Mouse (Mus musculus) stomach, embryonic 16.5 days (tissue): ENCODE data around the gene Slc6a16. TPM values are rescaled to one million over a fixed set of nuclear protein-coding genes. Genes with fewer than 3 reads are reported as not detected.
A peak's percentile ranks its signal among the peaks of the same experiment; 100 is the strongest.

ENCODE experiments used
- ATAC-seq: fragments of 200-750 bp; cut with Nextera tagmentation; 2 replicates; pipeline ENCODE4 v1.8.0; 2017; ENCODE audit warnings: moderate number of reproducible peaks, moderate TSS enrichment; ENCODE audit not compliant: insufficient read depth, low FRiP score
- H3K27ac ChIP-seq: fragments of 300-500 bp; sonication (generic); 2 replicates; pipeline ENCODE4 v1.5.1; 2014; ENCODE audit warnings: low read length
- H3K27me3 ChIP-seq: fragments of 300-500 bp; sonication (generic); 2 replicates; pipeline ENCODE4 v1.6.1; 2014; ENCODE audit warnings: low read length, control low read depth, mixed read lengths; ENCODE audit not compliant: control insufficient read depth, insufficient read depth
- H3K36me3 ChIP-seq: fragments of 300-500 bp; sonication (generic); 2 replicates; pipeline ENCODE4 v1.6.1; 2014; ENCODE audit warnings: low read length; ENCODE audit not compliant: control insufficient read depth, insufficient read depth
- H3K4me1 ChIP-seq: fragments of 300-500 bp; sonication (generic); 2 replicates; pipeline ENCODE4 v1.6.1; 2014; ENCODE audit warnings: low read length, control low read depth, mixed read lengths; ENCODE audit not compliant: control insufficient read depth, insufficient read depth
- H3K4me2 ChIP-seq: fragments of 300-500 bp; sonication (generic); 2 replicates; pipeline ENCODE4 v1.6.1; 2014; ENCODE audit warnings: low read depth, low read length, mixed read lengths
- H3K4me3 ChIP-seq: fragments of 300-500 bp; sonication (generic); replicated peaks from 2 replicates; pipeline ENCODE4 v1.5.1; 2014; ENCODE audit warnings: mild to moderate bottlenecking, low read length
- H3K9ac ChIP-seq: fragments of 300-500 bp; sonication (generic); 2 replicates; pipeline ENCODE4 v1.6.1; 2014; ENCODE audit warnings: low read length
- H3K9me3 ChIP-seq: fragments of 300-500 bp; sonication (generic); replicated peaks from 2 replicates; pipeline ENCODE4 v1.6.1; 2016; ENCODE audit warnings: low read length, control low read depth; ENCODE audit not compliant: control insufficient read depth
- WGBS: fragments of 180-500 bp; shearing (Covaris S2); extraction: QIAGEN DNeasy Blood & Tissue Kit; methylation state at CpG from one replicate; pipeline ENCODE4 v1.1.7; 2014; 5-methylcytosine and 5-hydroxymethylcytosine counted together
- polyA plus RNA-seq: library from polyadenylated mRNA; unstranded; fragments of >200 nt; fragmentation: Nextera tagmentation; extraction: Ambion mirVana; gene quantifications from 2 replicates; pipeline ENCODE4 v1.2.1, GENCODE M21; 2015

The Slc6a16 gene
- polyA plus RNA-seq, 1 experiment from 2014 or later: not detected

- ATAC-seq: no peak
- 74% methylated on average over 1 of the region's 1 CpGs for WGBS
- Histone ChIP-seq H3K4me3 (no peak overlapping the region), H3K27me3 (no peaks in the 10 kb centered on the region), H3K4me1 (no peaks in the 10 kb centered on the region), H3K9ac (no peak overlapping the region), H3K27ac (no peak overlapping the region), H3K4me2 (no peak overlapping the region), H3K36me3 (no peaks in the 10 kb centered on the region), H3K9me3 (no peaks in the 10 kb centered on the region)
Measured at GRCm38 (mm10) chr7:45296626-45297025, 55.7 kb downstream of the Slc6a16 start.

DNA sequence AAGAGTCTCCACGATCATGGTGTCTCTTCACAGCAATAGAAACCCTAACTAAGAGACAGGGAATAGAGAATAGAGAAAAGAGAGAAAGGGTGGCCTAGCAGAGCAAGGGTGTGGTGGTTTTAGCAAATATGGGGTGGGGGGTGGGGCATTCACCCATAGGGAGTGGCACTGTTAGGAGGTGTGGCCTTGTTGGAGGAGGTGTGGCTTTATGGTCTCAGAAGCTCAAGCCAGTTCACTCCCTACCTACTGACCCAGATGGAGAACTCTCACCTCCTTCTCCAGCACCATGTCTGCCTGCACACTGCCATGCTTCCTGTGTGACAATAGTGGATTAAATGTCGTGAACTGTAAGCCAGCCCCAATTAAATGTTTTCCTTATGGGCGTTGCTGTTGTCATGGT lies 56.7 kb downstream of the Slc6a16 start:
- no peaks in the 10 kb centered on the region for H3K36me3 ChIP-seq
- WGBS: 62% methylated on average over 3 of the region's 3 CpGs
- H3K4me3 ChIP-seq: no peak overlapping the region
- ATAC-seq: no peak
- no peak overlapping the region for H3K9ac ChIP-seq
- H3K9me3 ChIP-seq: no peaks in the 10 kb centered on the region
- no peaks in the 10 kb centered on the region for H3K27me3 ChIP-seq
- H3K4me1 ChIP-seq: no peaks in the 10 kb centered on the region
- no peak overlapping the region for H3K27ac ChIP-seq
- H3K4me2 ChIP-seq: no peak overlapping the region

GRCm38 (mm10) chr7:45299752-45300151 lies 58.9 kb downstream of the Slc6a16 start:
- Histone ChIP-seq H3K4me1 (no peaks in the 10 kb centered on the region), H3K4me3 (no peak overlapping the region), H3K9ac (no peak overlapping the region), H3K9me3 (no peaks in the 10 kb centered on the region), H3K27ac (no peak overlapping the region), H3K27me3 (no peaks in the 10 kb centered on the region), H3K4me2 (no peak overlapping the region), H3K36me3 (no peaks in the 10 kb centered on the region)
- 10% methylated on average over 5 of the region's 5 CpGs for WGBS
- ATAC-seq: peak; percentile 87

- no peak for ATAC-seq
- H3K4me2 ChIP-seq: no peak overlapping the region
- H3K27me3 ChIP-seq: no peaks in the 10 kb centered on the region
- 0 out of 2 replicates have a peak, but pooled peaks cover 3% of the 10 kb centered on the region for H3K4me1 ChIP-seq
- 0 out of 2 replicates have a peak overlapping the region, but pooled peaks have one; percentile 18 for H3K9ac ChIP-seq
- WGBS: 13% methylated on average over 6 of the region's 6 CpGs
- H3K27ac ChIP-seq: no peak overlapping the region
- no peaks in the 10 kb centered on the region for H3K36me3 ChIP-seq
- no peaks in the 10 kb centered on the region for H3K9me3 ChIP-seq
- no peak overlapping the region for H3K4me3 ChIP-seq
Measured at GRCm38 (mm10) chr7:45300270-45300669, 59.4 kb downstream of the Slc6a16 start.

DNA sequence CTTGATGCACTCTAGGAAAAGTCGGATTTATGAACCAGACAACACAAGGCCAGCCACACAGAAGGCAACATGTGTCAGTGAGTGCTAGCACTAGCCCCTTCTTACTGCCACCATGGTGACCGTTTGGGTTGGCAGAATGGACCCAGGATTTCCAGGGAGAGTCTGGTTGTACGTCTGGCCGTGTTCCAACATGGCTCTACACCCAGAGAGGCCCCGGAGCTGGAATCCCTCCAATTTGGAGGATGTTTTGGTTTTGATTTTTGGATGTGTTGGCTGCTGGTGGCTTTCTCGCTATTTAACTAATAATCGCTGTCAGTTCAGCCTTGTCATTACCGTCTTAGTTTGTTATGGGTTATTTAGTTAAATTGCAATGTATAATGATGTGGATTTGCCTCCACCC lies 61.7 kb downstream of the Slc6a16 start:
- Histone ChIP-seq H3K4me1 (0 out of 2 replicates have a peak, but pooled peaks cover 5% of the 10 kb centered on the region), H3K9ac (no peak overlapping the region), H3K4me3 (no peak overlapping the region), H3K9me3 (no peaks in the 10 kb centered on the region), H3K4me2 (no peak overlapping the region), H3K27me3 (no peaks in the 10 kb centered on the region), H3K27ac (no peak overlapping the region), H3K36me3 (no peaks in the 10 kb centered on the region)
- ATAC-seq: no peak
- WGBS: 60% methylated on average over 8 of the region's 8 CpGs

DNA sequence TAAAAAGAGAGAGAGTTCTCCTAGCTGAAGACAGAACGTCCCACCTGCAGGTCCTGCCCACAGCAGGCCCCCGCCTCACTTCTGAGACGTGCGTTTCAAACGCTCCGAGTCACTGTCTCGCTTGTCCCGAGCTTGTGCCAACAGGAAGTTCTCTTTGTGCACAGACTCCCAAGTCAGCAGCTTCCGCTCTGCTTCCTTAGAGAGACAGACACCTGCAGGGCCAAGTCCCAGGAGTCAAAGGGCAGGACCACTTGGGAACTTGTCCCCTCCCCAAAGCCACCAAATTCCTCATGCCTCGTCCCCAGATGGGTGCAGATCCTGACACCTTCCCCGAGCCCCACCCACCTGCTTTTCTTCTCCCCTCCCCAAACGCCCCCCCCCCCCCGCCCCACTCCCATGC lies 64.0 kb downstream of the Slc6a16 start:
- Histone ChIP-seq H3K9me3 (no peaks in the 10 kb centered on the region), H3K9ac (peak overlapping the region; percentile 47; the same call in 1 of the 2 replicates), H3K27me3 (no peaks in the 10 kb centered on the region), H3K27ac (no peak overlapping the region), H3K4me3 (no peak overlapping the region), H3K4me1 (peaks cover 5% of the 10 kb centered on the region; the same call in 1 of the 2 replicates), H3K36me3 (no peaks in the 10 kb centered on the region), H3K4me2 (0 out of 2 replicates have a peak overlapping the region, but pooled peaks have one; percentile 11)
- 31% methylated on average over 12 of the region's 13 CpGs for WGBS
- no peak for ATAC-seq

GRCm38 (mm10) chr7:45305275-45305674 lies 64.4 kb downstream of the Slc6a16 start:
- Histone ChIP-seq H3K4me1 (peaks cover 5% of the 10 kb centered on the region; the same call in 1 of the 2 replicates), H3K9me3 (no peaks in the 10 kb centered on the region), H3K4me3 (no peak overlapping the region), H3K27ac (no peak overlapping the region), H3K27me3 (no peaks in the 10 kb centered on the region), H3K36me3 (no peaks in the 10 kb centered on the region), H3K4me2 (0 out of 2 replicates have a peak overlapping the region, but pooled peaks have one; percentile 11), H3K9ac (no peak overlapping the region)
- ATAC-seq: peak; percentile 46; the same call in 1 of the 2 replicates
- 11% methylated on average over 17 of the region's 17 CpGs for WGBS

DNA sequence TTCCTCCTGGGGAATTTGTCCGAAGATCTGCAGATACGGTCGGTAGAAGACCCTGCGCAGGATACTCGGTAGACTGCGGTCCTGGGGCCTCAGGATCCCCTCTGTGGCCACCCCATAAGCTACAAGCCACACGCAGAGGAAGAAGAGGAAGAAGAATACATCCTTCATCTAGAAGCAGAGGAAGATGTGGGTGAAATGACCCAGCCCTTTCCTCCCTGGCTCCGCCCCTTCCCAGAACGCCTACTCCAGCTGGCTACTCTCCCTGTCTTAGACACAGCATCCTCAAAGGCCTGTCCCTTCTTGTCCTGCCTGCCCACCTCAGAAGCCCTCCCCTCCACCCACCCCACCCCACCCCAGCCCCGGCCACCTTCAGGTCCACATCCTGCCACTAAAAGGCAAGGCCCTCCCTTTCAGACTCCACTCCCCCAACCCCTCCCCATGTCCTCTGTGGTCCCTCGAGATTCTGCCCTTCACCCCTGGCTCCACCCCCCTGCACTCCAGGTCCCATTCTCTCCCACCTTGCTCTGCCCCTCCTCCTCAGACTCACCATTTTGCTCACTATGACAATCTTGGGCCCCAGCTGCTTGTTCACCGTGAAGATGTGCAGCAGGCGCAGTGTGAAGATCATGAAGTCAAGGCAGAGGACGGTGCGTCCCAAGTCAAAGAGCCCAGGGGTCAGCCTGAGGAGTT lies 67.8 kb downstream of the Slc6a16 start:
- Histone ChIP-seq H3K27me3 (no peaks in the 10 kb centered on the region), H3K9me3 (no peaks in the 10 kb centered on the region), H3K4me3 (no peak overlapping the region), H3K4me2 (no peak overlapping the region), H3K4me1 (peaks cover 18% of the 10 kb centered on the region), H3K9ac (no peak overlapping the region), H3K27ac (no peak overlapping the region), H3K36me3 (no peaks in the 10 kb centered on the region)
- no peak for ATAC-seq
- 64% methylated on average over 15 of the region's 15 CpGs for whole genome bisulfite sequencing

DNA sequence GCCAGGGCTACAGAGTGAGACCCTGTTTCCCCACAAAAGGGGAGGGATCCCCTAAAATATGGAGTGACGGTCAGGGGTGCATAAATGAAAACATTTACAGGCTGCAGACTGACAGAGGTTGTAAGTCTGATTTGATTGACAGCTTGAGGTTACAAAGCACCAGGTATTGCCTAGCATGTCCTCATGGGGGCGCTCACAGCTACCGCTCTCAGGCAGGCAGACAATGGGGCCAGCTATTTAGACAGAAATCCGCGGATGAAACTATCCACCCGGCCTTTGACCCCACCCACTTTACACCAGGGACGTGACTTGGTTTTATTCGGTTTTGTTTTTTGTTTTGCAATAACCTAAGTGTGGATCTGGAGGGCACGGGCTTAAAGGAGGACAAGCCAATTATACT lies 68.6 kb downstream of the Slc6a16 start:
- no peaks in the 10 kb centered on the region for H3K36me3 ChIP-seq
- WGBS: 20% methylated on average over 9 of the region's 9 CpGs
- no peaks in the 10 kb centered on the region for H3K27me3 ChIP-seq
- ATAC-seq: no peak
- H3K4me2 ChIP-seq: no peak overlapping the region
- H3K4me3 ChIP-seq: no peak overlapping the region
- H3K9ac ChIP-seq: 0 out of 2 replicates have a peak overlapping the region, but pooled peaks have one; percentile 21
- H3K4me1 ChIP-seq: peaks cover 18% of the 10 kb centered on the region
- H3K9me3 ChIP-seq: no peaks in the 10 kb centered on the region
- H3K27ac ChIP-seq: no peak overlapping the region
